Mouse (Mus musculus): ENCODE data around the gene Tmem185b.

DNA sequence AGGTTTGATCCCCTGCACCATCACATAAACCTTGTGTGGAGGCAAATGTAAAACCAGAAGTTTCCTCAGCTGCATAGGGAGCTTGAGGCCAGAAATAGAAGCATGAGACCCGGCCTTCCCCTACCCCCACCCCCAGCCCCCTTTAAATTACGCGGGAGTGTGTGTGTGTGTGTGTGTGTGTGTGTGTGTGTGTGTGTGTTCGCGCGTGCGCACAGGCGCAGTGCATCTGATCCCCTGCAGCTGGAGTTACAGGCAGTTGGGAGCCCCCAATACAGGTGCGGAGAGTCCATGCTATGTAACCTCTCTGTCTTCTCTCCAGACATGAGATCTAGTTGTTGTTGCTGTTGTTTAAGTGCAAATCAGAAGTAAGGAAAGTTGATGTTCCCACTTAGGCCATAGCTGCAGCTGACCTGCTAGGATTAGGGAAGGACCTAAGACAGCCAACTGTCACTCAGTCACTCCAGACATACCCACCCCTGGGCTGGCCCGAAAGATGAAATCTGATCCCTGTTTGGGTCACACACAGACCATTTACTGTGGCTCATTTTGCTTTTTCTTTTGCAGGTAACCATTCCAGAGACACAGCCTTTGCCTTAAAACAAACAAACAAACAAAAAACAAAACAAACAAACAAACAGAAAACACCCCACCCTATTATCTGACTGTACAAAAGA, 37.9 kb upstream of the Tmem185b start:
- TF ChIP-seq MYOD1 (IDR thresholded peaks at IDR 0.05; ENCODE audit: control insufficient read depth in 1 of 3, insufficient read length in 2 of 3, low read depth in 2 of 3) (no peak), MYOG (IDR thresholded peaks at IDR 0.05; ENCODE audit: control insufficient read depth in 1 of 3, insufficient read depth in 1 of 3, insufficient read length in 2 of 3, low read depth in 2 of 3) (no peak), POLR2A (IDR thresholded peaks at IDR 0.05; ENCODE audit: insufficient read length, low read depth) (no peak), USF1 (IDR thresholded peaks at IDR 0.05; ENCODE audit: low read depth) (no peak), MAX (IDR thresholded peaks at IDR 0.05; ENCODE audit: low read depth) (no peak), TCF12 (IDR thresholded peaks at IDR 0.05; ENCODE audit: insufficient read depth, poor library complexity, severe bottlenecking) (no peak), CEBPB (IDR thresholded peaks at IDR 0.05; ENCODE audit: insufficient read depth, poor library complexity, severe bottlenecking) (no peak), E2F4 (IDR thresholded peaks at IDR 0.05; ENCODE audit: insufficient read depth) (no peak), POLR2AphosphoS2 (IDR thresholded peaks at IDR 0.05; ENCODE audit: insufficient read length, low read depth) (no peak), SRF (IDR thresholded peaks at IDR 0.05; ENCODE audit: control insufficient read depth, insufficient read length, low read depth) (no peak), TCF3 (IDR thresholded peaks at IDR 0.05; ENCODE audit: insufficient read length, low read depth) (no peak)
